Mouse (Mus musculus) thymus, adult 18-20 months (tissue): Measurements from ENCODE around the gene Amph.
"Not testable (repeated sequence)": the region's sequence is repeated elsewhere in the genome, so short reads cannot be mapped to it uniquely, and the experiment has no call there.

Source experiments
- DNase-seq, 2 experiments: peaks; one replicate each; pipeline ENCODE4 v3.0.0; 2022; ENCODE audit warnings: mixed read lengths in 2 of 2

Amph gene

GRCm38 (mm10) chr13:19026923-19027322 lies 78.9 kb downstream of the Amph start:
- DNase-seq, result no peak

GRCm38 (mm10) chr13:19027766-19028350 lies 79.9 kb downstream of the Amph start:
- no peak for DNase-seq

- no peak for DNase-seq
Measured at GRCm38 (mm10) chr13:19031916-19032688, 84.1 kb downstream of the Amph start.

GRCm38 (mm10) chr13:19052090-19052489 lies 104.1 kb downstream of the Amph start:
- DNase-seq, result no peak

DNA sequence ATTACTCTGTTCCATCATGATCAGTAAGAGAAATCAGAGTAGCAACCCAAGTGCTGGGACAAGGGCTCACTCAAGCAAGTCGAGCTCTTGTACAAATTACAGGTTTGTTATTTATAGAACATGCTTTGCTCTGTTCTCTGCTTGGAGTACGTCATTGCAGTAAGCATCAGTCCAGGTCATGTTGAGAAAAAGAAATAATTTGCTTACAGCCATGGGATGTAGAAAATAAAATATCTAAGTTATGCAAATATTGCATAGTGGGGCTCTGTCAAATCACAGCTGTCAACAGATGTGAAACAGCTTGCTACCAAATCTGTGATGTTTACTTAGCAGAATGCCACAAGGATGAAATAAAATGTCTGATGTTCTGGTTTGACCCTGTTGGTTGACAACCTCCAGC lies 106.5 kb downstream of the Amph start:
- no peak for DNase-seq

- DNase-seq, result no peak
Measured at GRCm38 (mm10) chr13:19072261-19072660, 124.3 kb downstream of the Amph start.

DNA sequence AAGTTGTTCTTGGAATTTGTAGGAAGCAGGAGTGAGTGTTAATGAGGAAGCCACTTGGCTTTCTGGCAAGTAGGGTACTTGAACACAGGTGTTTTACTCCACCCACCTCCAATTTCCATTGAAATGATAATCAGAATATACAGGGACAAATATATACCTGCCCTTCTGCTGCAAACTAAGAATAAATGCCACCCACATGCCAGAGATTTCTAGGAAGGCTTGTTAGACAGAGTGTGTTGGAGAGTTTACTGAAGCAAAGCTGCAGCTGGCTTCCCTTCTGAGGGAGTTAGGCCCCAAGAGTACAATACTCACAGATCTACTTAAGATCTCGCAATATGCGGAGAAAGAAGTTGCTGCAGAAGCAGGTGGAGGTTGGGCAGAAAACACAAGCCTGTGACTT lies 129.4 kb downstream of the Amph start:
- no peak for DNase-seq

GRCm38 (mm10) chr13:19081932-19082331 lies 133.9 kb downstream of the Amph start:
- DNase-seq, result no peak

DNA sequence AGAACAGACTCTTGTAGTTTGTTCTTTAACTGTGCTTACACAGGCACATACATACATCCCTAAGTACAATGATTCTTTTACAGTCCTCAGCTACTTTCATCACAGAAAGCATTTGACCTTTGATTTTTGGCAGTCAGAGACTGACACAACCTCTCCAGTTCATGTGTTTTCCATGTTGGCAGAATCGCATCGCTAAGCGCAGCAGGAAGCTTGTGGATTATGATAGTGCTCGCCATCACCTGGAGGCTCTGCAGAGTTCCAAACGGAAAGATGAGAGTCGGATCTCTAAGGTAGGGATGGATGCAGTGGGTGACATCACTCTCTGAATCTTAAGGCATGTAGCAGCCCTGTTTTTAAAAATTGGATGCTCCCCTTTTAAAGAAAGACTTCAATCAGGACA lies 146.6 kb downstream of the Amph start:
- no peak for DNase-seq

- DNase-seq, result no peak
Measured at GRCm38 (mm10) chr13:19097117-19097516, 149.1 kb downstream of the Amph start.

GRCm38 (mm10) chr13:19101889-19102402 lies 153.9 kb downstream of the Amph start:
- no peak for DNase-seq

DNA sequence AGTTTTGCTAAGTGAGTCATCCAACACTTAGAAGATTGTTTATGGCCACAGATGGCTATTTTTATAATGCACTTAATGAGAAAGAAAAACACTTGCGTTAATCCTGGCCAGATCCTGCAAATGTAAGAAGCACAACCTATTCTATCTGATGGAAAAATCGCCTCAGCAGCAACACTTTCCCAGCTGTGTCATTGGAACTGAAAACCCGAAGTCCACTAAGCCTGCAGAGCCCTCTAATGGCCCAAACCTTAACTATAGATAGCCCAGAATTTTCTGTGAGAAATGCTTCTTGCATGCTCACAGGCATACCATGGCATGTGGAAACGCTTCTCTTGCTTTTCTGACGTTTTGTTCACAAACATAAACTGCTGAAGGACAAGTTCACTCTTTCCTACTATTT lies 158.4 kb downstream of the Amph start:
- no peak for DNase-seq

GRCm38 (mm10) chr13:19109331-19109730 lies 161.3 kb downstream of the Amph start:
- no peak for DNase-seq

GRCm38 (mm10) chr13:19113034-19113922 lies 165.3 kb downstream of the Amph start:
- no peak for DNase-seq

DNA sequence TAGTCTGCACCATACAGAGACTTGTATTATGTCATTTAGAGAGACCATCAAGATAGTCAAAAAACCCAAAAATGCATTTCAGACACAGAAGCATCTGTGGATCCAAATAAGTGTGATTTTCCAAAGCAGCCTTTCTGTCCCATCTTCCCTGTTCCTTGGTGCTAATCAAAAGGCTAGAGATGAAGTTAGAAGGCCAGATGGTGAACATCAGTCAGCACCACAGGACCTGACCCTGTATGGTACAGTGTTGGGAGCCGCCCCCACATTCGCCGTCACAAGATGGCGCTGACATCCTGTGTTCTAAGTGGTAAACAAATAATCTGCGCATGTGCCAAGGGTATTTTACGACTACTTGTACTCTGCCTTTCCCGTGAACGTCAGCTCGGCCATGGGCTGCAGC lies 166.8 kb downstream of the Amph start:
- DNase-seq, result not testable (repeated sequence)

DNA sequence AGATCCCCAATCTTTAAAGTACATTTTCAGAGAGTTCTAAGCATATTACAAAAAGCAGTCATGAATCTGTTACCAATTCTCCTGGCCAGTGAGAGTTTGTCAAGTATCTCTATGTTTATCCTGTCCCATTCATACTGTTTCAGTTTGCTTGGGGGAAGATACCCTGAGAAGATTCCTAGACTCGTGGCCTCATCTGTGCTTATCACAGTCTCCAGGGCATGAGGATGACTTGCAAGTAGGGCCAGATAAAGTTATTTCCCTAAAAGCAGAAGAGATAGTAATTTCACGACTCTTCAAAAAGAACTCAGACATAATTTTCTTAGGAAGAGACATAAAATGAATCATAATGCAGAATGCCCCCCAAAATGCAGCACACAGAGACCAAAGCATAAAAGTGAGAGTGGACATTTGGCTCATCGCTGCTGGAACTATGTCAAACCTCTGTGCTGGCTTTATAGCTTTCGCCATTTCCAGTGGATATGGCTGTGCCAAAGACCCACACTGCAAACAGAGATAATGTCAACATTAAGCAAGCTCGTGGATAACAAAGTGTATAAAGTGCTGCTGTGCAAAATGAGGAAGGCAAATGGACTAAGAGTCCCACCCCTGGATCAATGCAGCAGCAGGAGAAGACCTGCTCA lies 179.0 kb downstream of the Amph start:
- no peak for DNase-seq

- no peak for DNase-seq
Measured at GRCm38 (mm10) chr13:19133833-19134232, 185.8 kb downstream of the Amph start.

DNA sequence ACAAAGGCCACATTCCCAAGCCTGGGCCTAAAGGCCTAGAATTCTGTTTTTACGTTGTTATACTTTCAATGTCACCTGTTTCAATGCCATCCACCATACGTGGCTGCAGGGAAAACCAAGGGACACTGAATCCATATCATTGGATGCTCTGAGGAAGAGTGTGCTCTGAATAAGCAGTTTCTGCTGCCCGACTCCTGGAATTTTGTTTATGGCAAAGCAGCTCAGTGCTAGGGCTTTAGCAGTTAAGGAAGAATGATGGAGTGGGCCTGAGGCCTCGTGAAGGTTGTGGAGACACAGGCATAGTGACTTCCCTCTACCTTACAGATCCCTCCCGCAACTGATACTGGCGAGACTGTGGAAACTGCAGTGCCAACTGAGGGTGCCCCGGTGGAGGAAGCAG lies 189.2 kb downstream of the Amph start:
- no peak for DNase-seq

GRCm38 (mm10) chr13:19137932-19138331 lies 189.9 kb downstream of the Amph start:
- DNase-seq, result no peak

DNA sequence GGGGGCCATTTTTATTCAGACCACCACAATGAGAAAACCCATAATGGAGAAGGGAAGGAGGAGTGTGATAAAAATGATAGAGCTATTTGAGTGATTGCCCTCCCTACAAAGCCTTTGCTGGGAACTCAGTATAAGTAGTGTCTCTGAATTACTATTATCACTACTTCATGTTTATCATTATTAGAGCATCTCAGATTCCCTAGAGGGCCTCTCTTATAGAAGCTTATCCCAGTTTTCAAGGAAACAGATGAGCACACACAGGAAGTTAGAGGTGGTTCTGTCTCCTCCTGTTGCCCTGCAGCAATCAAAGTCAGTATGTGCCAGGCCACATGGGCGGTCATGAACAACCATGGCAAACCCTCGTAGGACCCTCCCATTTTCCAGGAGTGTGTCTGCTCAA lies 190.5 kb downstream of the Amph start:
- DNase-seq, result no peak

GRCm38 (mm10) chr13:19139104-19139503 lies 191.1 kb downstream of the Amph start:
- peak; percentile 20 to 48 for DNase-seq

- no peak for DNase-seq
Measured at GRCm38 (mm10) chr13:19139771-19140170, 191.8 kb downstream of the Amph start.

DNA sequence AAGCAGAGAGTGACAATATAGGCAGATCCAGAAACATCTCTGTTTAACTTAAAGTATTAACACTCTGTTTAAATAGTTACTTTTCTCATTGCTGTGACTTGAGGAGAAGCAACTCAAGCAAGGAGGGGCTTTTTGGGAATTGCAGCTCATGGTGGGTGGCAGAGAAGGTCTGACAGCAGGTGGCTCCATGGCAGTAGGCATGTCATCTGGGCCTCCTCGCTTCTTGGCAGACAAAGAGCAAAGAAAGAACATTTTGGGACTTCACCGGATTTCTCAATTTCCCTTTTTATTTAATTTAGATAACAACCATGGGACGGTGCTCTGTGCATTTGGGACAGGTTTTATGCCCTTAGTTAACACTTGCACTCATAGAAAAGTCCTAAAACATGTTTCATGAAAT lies 195.8 kb downstream of the Amph start:
- DNase-seq, result no peak
